Mouse (Mus musculus) heart, adult 2 months (tissue): ENCODE measurements around the gene Mixl1. TPM values are rescaled to one million over a fixed set of nuclear protein-coding genes. Genes with fewer than 3 reads are reported as not detected.

Experiments used
- DNase-seq, 2 experiments: peaks; one replicate each; pipeline ENCODE4 v3.0.0; 2021
- H3K27ac ChIP-seq: fragments of 200-600 bp; 2 replicates; pipeline ENCODE4 v1.8.1; 2022
- H3K27me3 ChIP-seq: fragments of 200-500 bp; 2 replicates; pipeline ENCODE4 v1.6.1; 2012; ENCODE audit warnings: mild to moderate bottlenecking, low read length, inconsistent platforms, mixed read lengths; ENCODE audit not compliant: control insufficient read depth, insufficient read depth
- H3K36me3 ChIP-seq: fragments of 200-500 bp; 2 replicates; pipeline ENCODE4 v1.6.1; 2012; ENCODE audit warnings: low read length, inconsistent platforms; ENCODE audit not compliant: control insufficient read depth, insufficient read depth
- H3K4me1 ChIP-seq: fragments of 200-500 bp; 2 replicates; pipeline ENCODE4 v1.6.1; 2011; ENCODE audit warnings: low read length; ENCODE audit not compliant: control insufficient read depth, insufficient read depth
- H3K4me3 ChIP-seq: fragments of 200-600 bp; 2 replicates; pipeline ENCODE4 v1.8.1; 2022
- H3K79me2 ChIP-seq: fragments of 200-500 bp; replicated peaks from 2 replicates; pipeline ENCODE4 v1.6.1; 2012; ENCODE audit warnings: mild to moderate bottlenecking, inconsistent platforms, low read length, moderate library complexity, mixed read lengths; ENCODE audit not compliant: control insufficient read depth, insufficient read depth
- H3K9ac ChIP-seq: fragments of 200-500 bp; 2 replicates; pipeline ENCODE4 v1.6.1; 2012; ENCODE audit warnings: low read depth, mild to moderate bottlenecking, control low read depth, inconsistent platforms, low read length, mixed read lengths
- CTCF ChIP-seq: fragments of 200-600 bp; IDR thresholded peaks from 2 replicates; pipeline ENCODE4 v1.8.1; 2022; ENCODE audit warnings: antibody characterized with exemption, mild to moderate bottlenecking, moderate library complexity
- EP300 ChIP-seq: fragments of 200-500 bp; IDR thresholded peaks from 2 replicates; pipeline ENCODE4 v1.6.1; 2011; ENCODE audit warnings: low read depth, low read length, control low read depth; ENCODE audit not compliant: insufficient read depth
- POLR2A ChIP-seq: fragments of 200-500 bp; IDR thresholded peaks from 2 replicates; pipeline ENCODE4 v1.6.1; 2011; ENCODE audit warnings: mild to moderate bottlenecking, low read depth, low read length, control low read depth; ENCODE audit not compliant: insufficient read depth
- WGBS: fragments of 180-500 bp; shearing (Covaris S2); methylation state at CpG from one replicate; pipeline ENCODE4 v1.1.7; 2018; 5-methylcytosine and 5-hydroxymethylcytosine counted together
- intact Hi-C: fragments of 180-260 bp; cut with DNase I; formaldehyde crosslinking; loops from one replicate; pipeline ENCODE4 v1.15.1; 2025
- polyA plus RNA-seq: library from polyadenylated mRNA; depleted of rRNA; stranded (reverse); fragments of >200 nt; gene quantifications from 2 replicates; pipeline ENCODE4 v1.2.3, GENCODE M21; 2012
- total RNA-seq, 2 experiments: library from RNA; stranded (reverse); gene quantifications; 2 replicates each; pipeline ENCODE4 v1.2.3; 2021

Mixl1 gene
- total and polyA plus RNA-seq, 3 experiments: not detected

- peaks cover 6% of the 10 kb centered on the region for H3K36me3 ChIP-seq
- intact Hi-C loops: no loop called here
Measured at GRCm38 (mm10) chr1:180722608-180723007, 25.8 kb upstream of the Mixl1 start.

GRCm38 (mm10) chr1:180719951-180720689 lies 23.3 kb upstream of the Mixl1 start:
- Histone ChIP-seq H3K4me3 (no peak overlapping the region), H3K27me3 (no peaks in the 10 kb centered on the region), H3K79me2 (no peaks in the 10 kb centered on the region), H3K9ac (no peak overlapping the region), H3K4me1 (no peaks in the 10 kb centered on the region), H3K36me3 (no peaks in the 10 kb centered on the region), H3K27ac (no peak overlapping the region)
- TF ChIP-seq CTCF: peak; percentile 99
- TF ChIP-seq EP300: 0 out of 2 replicates have a peak, but pooled peaks have one; percentile 80
- no peak for TF ChIP-seq POLR2A
- 37% methylated on average over 5 of the region's 5 CpGs for WGBS
- intact Hi-C loops: loop anchor here (1.0 kb wide), 1 partner anchor 44 kb away; no protein-coding TSS in a partner anchor
- peak; percentile 79 to 90 for DNase-seq

More at GRCm38 (mm10) chr1:180722608-180723007, 25.8 kb upstream of the Mixl1 start:
- Histone ChIP-seq H3K27ac (no peak overlapping the region), H3K4me1 (peaks cover 7% of the 10 kb centered on the region), H3K27me3 (no peaks in the 10 kb centered on the region), H3K9ac (no peak overlapping the region), H3K4me3 (no peak overlapping the region), H3K79me2 (no peaks in the 10 kb centered on the region)
- 72% methylated on average over 1 of the region's 1 CpGs for WGBS
- no peak for TF ChIP-seq CTCF
- no peak for TF ChIP-seq POLR2A
- no peak for TF ChIP-seq EP300
- DNase-seq: no peak

GRCm38 (mm10) chr1:180719483-180719882 lies 22.6 kb upstream of the Mixl1 start:
- H3K79me2 ChIP-seq: no peaks in the 10 kb centered on the region
- H3K4me1 ChIP-seq: no peaks in the 10 kb centered on the region
- 82% methylated on average over 6 of the region's 6 CpGs for WGBS
- H3K27me3 ChIP-seq: no peaks in the 10 kb centered on the region
- no peak overlapping the region for H3K9ac ChIP-seq
- no peaks in the 10 kb centered on the region for H3K36me3 ChIP-seq
- no peak for TF ChIP-seq POLR2A
- TF ChIP-seq EP300: no peak
- no peak for TF ChIP-seq CTCF
- H3K27ac ChIP-seq: no peak overlapping the region
- no peak overlapping the region for H3K4me3 ChIP-seq
- no peak for DNase-seq
- intact Hi-C loops: no loop called here

GRCm38 (mm10) chr1:180718756-180719155 lies 21.9 kb upstream of the Mixl1 start:
- WGBS: 73% methylated on average over 5 of the region's 5 CpGs
- Histone ChIP-seq H3K36me3 (no peaks in the 10 kb centered on the region), H3K27ac (no peak overlapping the region)

GRCm38 (mm10) chr1:180708935-180709776 lies 12.3 kb upstream of the Mixl1 start:
- Histone ChIP-seq H3K36me3 (no peaks in the 10 kb centered on the region), H3K27ac (no peak overlapping the region), H3K4me3 (no peak overlapping the region), H3K27me3 (no peaks in the 10 kb centered on the region), H3K9ac (no peak overlapping the region), H3K4me1 (no peaks in the 10 kb centered on the region), H3K79me2 (no peaks in the 10 kb centered on the region)
- WGBS: 47% methylated on average over 14 of the region's 14 CpGs
- intact Hi-C loops: no loop called here
- no peak for DNase-seq
- no peak for TF ChIP-seq EP300
- no peak for TF ChIP-seq CTCF
- no peak for TF ChIP-seq POLR2A

More at GRCm38 (mm10) chr1:180718756-180719155, 21.9 kb upstream of the Mixl1 start:
- no peak for TF ChIP-seq POLR2A
- no peak for TF ChIP-seq EP300
- TF ChIP-seq CTCF: no peak
- no peaks in the 10 kb centered on the region for H3K4me1 ChIP-seq
- no peaks in the 10 kb centered on the region for H3K79me2 ChIP-seq
- DNase-seq: no peak
- intact Hi-C loops: no loop called here
- H3K27me3 ChIP-seq: no peaks in the 10 kb centered on the region
- H3K4me3 ChIP-seq: no peak overlapping the region
- H3K9ac ChIP-seq: no peak overlapping the region
